Mouse (Mus musculus) forebrain, embryonic 14.5 days (tissue): ENCODE measurements around the gene Sparcl1. TPM values are rescaled to one million over a fixed set of nuclear protein-coding genes. Genes with fewer than 3 reads are reported as not detected.

Experiments used
- ATAC-seq: fragments of 200-750 bp; cut with Nextera tagmentation; 2 replicates; pipeline ENCODE4 v1.8.0; 2017; ENCODE audit warnings: mild to moderate bottlenecking, moderate library complexity
- DNase-seq: peaks from one replicate; pipeline ENCODE4 v3.0.0-alpha.2; 2015; ENCODE audit warnings: low spot score
- H3K27ac ChIP-seq: fragments of 300-500 bp; sonication (generic); 2 replicates; pipeline ENCODE4 v1.5.1; 2014; ENCODE audit warnings: low read depth, mild to moderate bottlenecking, control low read depth, low read length, moderate library complexity
- H3K27me3 ChIP-seq: fragments of 300-500 bp; sonication (generic); replicated peaks from 2 replicates; pipeline ENCODE4 v1.6.1; 2014; ENCODE audit warnings: low read length, control low read depth, mixed read lengths; ENCODE audit not compliant: control insufficient read depth, insufficient read depth
- H3K36me3 ChIP-seq: fragments of 300-500 bp; sonication (generic); 2 replicates; pipeline ENCODE4 v1.6.1; 2014; ENCODE audit warnings: low read length, control low read depth; ENCODE audit not compliant: control insufficient read depth, insufficient read depth
- H3K4me1 ChIP-seq: fragments of 300-500 bp; sonication (generic); 2 replicates; pipeline ENCODE4 v1.6.1; 2014; ENCODE audit warnings: antibody characterized with exemption, low read length, control low read depth; ENCODE audit not compliant: control insufficient read depth, insufficient read depth
- H3K4me2 ChIP-seq: fragments of 300-500 bp; sonication (generic); 2 replicates; pipeline ENCODE4 v1.6.1; 2014; ENCODE audit warnings: mild to moderate bottlenecking, control low read depth, low read length
- H3K4me3 ChIP-seq: fragments of 300-500 bp; sonication (generic); 2 replicates; pipeline ENCODE4 v1.5.1; 2014; ENCODE audit warnings: low read depth, low read length, control low read depth
- H3K9ac ChIP-seq: fragments of 300-500 bp; sonication (generic); 2 replicates; pipeline ENCODE4 v1.6.1; 2014; ENCODE audit warnings: mild to moderate bottlenecking, low read length, control low read depth, moderate library complexity
- H3K9me3 ChIP-seq: fragments of 300-500 bp; sonication (generic); replicated peaks from 2 replicates; pipeline ENCODE4 v1.6.1; 2016; ENCODE audit warnings: low read length, control low read depth, mixed read lengths; ENCODE audit not compliant: control insufficient read depth
- WGBS: fragments of 180-500 bp; shearing (Covaris S2); extraction: QIAGEN DNeasy Blood & Tissue Kit; methylation state at CpG from one replicate; pipeline ENCODE4 v1.1.7; 2014; 5-methylcytosine and 5-hydroxymethylcytosine counted together
- polyA plus RNA-seq: library from polyadenylated mRNA; unstranded; fragments of >200 nt; fragmentation: Nextera tagmentation; extraction: Ambion mirVana; gene quantifications from 2 replicates; pipeline ENCODE4 v1.2.1, GENCODE M21; 2014

The Sparcl1 gene
- polyA plus RNA-seq, 1 experiment from 2014 or later, result 70.4 TPM

DNA sequence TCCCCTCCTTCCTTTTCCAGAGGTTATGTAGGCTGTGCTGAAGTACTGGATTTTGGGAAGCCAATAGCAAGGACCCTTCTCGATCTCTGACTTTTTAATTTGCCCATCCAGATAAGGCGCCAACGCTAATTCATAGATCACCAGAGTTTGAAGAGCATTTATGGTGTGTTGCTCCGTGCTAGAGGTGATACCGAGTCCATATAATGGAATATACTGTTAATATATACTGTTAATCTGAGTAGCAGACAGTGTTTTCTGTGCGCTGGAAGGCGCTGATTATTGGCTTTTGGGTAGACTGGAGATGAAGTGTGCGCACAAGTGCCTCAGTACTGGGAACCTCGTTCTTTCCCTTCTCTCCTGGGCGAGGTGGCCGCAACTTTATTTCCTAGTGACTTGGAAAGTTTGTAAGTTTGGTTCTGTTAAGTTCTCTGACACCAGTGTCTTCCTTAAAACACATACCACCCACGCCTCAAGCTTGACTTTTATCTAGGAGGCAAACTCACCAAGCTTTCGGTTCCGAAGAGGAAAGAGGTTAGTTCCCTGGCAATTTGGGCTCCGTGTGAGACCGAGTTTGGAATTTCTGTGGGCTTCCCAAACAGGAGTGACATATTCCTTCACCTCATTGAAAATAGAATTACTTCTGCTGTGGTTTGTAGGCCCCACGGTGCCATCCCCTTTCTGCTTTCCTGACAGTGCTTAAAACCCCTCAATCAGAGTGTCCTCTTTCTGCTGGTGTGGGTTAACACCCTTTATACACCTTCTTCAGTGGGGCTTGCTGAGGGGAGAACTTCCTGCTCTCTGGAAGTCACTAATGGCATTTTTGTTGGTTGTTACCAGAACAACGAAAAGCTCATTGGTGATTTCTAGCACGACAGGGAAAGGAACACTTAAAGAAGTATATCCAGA lies 66.1 kb downstream of the Sparcl1 start:
- peak overlapping the region; percentile 72 for H3K4me2 ChIP-seq
- WGBS, result 9% methylated on average over 19 of the region's 19 CpGs
- H3K4me1 ChIP-seq, result peaks cover 15% of the 10 kb centered on the region
- no peak for ATAC-seq
- H3K27me3 ChIP-seq, result no peaks in the 10 kb centered on the region
- H3K9me3 ChIP-seq, result no peaks in the 10 kb centered on the region
- peaks cover 15% of the 10 kb centered on the region for H3K36me3 ChIP-seq
- peak overlapping the region; percentile 85 for H3K9ac ChIP-seq
- DNase-seq, result peak; percentile 14
- H3K4me3 ChIP-seq, result peak overlapping the region; percentile 88
- H3K27ac ChIP-seq, result no peak overlapping the region

DNA sequence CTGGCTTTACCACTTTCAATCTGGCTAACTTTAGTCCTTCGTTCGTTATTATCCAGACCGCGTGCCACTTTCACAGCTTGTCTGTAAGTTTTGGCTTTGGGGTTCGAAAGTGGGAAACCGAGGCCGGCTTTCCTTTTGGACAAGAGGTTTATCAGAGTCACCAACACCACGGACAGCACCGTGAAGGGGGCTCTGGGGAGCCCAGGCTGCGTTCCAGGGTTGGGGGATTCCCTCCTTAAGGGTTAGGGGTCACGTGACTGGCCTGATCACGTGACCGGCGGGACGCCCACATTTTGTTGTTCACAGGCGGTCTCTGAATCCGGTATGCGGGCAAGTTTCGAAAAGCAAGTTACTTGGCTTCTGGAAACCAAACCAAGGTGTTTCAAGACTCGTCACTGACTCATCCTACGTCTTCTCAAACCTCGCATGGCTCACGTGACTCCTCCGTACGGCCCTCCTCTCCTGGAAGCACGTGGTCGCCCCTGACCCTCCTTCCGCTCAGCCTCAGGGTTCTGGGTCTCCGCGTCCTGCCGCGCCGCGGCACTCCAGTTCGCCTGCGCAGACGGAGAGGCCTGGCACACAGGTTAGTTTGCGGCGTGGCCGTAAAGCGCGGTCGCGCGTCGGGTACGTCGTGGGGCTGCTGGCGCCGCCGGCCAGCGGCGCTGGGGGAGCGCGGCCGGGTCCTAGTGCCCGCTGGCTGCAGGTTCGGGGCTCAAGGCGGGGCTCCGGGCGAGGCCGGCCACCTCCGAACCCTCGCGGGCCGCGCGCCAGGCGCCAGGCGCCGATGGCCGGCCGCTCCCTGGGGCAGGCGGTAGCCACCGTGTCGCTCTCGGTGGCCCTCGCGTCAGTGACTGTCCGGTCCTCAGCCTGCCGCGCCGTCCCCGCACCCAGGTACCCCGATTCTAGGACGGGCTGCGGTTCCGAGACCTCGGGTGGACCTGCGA lies 67.0 kb downstream of the Sparcl1 start, which contains the start of gene Nudt9:
Gene Nudt9, plus strand, starts transcription at position 51 of the 944 bp plus-strand sequence.
- H3K9ac ChIP-seq, result peak within 1 kb of the TSS; percentile 85
- H3K4me2 ChIP-seq, result peak within 1 kb of the TSS; percentile 72
- H3K4me3 ChIP-seq, result peak within 1 kb of the TSS; percentile 88
- H3K27ac ChIP-seq, result peak within 1 kb of the TSS; percentile 67
- H3K4me1 ChIP-seq, result peaks cover 15% of the 10 kb centered on the region
- ATAC-seq (peak; percentile 99), DNase-seq (peak; percentile 98)
- H3K9me3 ChIP-seq, result no peaks in the 10 kb centered on the region
- 7% methylated on average over 73 of the region's 90 CpGs for whole genome bisulfite sequencing
- peaks cover 7% of the 10 kb centered on the region for H3K36me3 ChIP-seq
- no peaks in the 10 kb centered on the region for H3K27me3 ChIP-seq

DNA sequence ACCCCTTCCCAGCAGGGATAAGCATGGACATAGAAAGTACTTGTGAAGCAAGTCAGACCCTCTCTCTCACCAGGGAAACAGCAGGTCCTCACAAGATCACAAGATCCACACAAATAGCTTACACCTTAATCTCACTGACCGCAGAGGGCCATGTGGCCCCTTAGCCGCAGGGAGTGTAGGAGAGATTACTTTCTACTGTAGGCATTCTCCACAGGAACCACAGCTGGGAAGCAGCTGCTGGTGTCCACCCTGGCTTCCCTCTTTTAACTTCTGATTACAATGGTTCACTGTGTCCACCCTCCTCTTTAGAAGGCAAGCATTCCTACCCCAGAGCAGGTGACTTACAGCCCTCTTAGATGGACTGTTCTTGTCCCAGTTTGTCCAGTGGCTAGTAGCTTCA lies 69.8 kb downstream of the Sparcl1 start:
- peaks cover 15% of the 10 kb centered on the region for H3K4me1 ChIP-seq
- H3K27ac ChIP-seq, result no peak overlapping the region
- DNase-seq, result no peak
- H3K27me3 ChIP-seq, result no peaks in the 10 kb centered on the region
- H3K4me3 ChIP-seq, result no peak overlapping the region
- no peaks in the 10 kb centered on the region for H3K9me3 ChIP-seq
- 68% methylated on average over 2 of the region's 2 CpGs for WGBS
- no peaks in the 10 kb centered on the region for H3K36me3 ChIP-seq
- no peak for ATAC-seq
- H3K9ac ChIP-seq, result no peak overlapping the region
- no peak overlapping the region for H3K4me2 ChIP-seq

DNA sequence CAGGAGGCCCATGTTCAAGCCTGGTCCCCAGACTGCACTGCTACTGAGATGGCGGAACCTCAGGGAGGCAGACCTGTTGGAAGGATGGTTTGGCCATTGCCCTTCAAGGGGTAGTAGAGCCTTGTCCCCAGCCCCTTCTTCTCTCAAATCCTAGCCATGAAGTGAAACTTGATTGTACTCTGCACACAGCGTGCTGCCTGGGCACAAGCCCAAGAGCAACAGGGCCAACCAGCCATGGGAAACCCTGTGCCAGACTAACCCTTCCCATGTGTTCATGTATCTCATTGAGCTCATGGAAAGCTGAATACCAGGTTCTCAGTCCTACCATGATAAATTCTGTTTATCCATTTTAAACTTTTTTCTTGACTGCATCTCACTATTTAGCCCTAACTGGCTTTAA lies 70.6 kb downstream of the Sparcl1 start:
- Histone ChIP-seq H3K4me1 (peaks cover 11% of the 10 kb centered on the region), H3K27me3 (no peaks in the 10 kb centered on the region), H3K4me2 (no peak overlapping the region), H3K9me3 (no peaks in the 10 kb centered on the region), H3K36me3 (no peaks in the 10 kb centered on the region), H3K9ac (no peak overlapping the region), H3K4me3 (no peak overlapping the region), H3K27ac (no peak overlapping the region)
- 95% methylated on average over 2 of the region's 2 CpGs for WGBS
- ATAC-seq, result no peak
- DNase-seq, result no peak

DNA sequence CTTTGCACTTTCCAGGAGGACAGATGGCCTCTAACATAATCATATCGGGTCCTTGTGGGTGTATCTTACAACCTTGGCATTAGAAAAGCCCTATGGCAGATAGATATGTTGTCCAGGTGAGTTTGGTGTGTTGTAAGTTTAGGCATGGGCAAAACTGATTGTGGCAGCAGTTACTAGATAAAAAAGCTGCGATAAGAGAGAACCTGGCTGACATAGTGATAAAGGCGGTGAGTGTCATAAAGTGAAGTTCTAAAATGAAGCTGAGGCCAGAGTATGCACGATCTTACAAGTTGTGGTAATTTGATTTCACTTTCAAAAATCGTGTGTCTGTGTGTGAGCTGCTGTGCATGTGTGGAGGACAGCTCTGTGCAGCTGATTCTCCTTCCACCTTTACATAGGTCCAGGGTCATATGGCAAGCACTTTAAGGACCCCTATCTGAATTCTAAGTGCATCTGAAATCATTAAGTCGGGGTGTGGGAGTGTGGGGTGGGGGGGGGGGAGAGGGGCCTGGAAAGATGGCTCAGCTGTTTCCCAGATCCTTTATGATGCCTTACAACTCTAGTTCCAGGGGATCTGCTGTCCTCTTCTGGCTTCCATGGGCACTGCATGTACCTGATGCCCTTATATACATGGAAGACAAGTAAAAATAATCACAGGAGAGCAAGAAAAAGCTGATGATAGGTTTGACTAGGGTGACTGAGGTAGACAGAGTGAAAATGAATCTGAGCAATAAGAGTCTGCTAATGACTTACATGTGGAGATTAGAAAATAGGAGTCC lies 74.2 kb downstream of the Sparcl1 start:
- H3K9ac ChIP-seq, result no peak overlapping the region
- no peaks in the 10 kb centered on the region for H3K27me3 ChIP-seq
- no peaks in the 10 kb centered on the region for H3K9me3 ChIP-seq
- 73% methylated on average over 6 of the region's 6 CpGs for WGBS
- no peak overlapping the region for H3K27ac ChIP-seq
- ATAC-seq (peak; percentile 44; the same call in 1 of the 2 replicates), DNase-seq (peak; percentile 51)
- H3K36me3 ChIP-seq, result no peaks in the 10 kb centered on the region
- no peaks in the 10 kb centered on the region for H3K4me1 ChIP-seq
- no peak overlapping the region for H3K4me3 ChIP-seq
- H3K4me2 ChIP-seq, result no peak overlapping the region

DNA sequence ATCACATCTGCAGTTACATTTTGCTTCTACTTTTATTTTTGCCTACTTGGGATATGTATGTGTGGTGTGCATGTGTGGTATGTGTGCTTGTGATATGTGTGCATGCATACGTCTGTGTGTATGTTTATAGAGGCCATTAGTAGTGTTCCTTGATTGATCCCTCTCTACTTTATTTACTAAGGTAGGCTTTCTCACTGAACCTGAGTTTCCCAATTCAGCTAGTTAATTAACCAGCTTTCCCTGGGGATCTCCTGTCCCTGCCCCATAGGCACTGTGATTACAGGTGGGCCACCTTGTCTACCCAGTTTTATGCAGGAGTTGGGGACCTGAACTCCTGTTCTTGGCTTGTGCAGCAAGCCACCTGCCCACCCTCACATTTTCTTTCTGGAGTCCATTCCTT lies 76.8 kb downstream of the Sparcl1 start:
- no peak overlapping the region for H3K27ac ChIP-seq
- no peaks in the 10 kb centered on the region for H3K27me3 ChIP-seq
- no peaks in the 10 kb centered on the region for H3K36me3 ChIP-seq
- H3K4me1 ChIP-seq, result no peaks in the 10 kb centered on the region
- no peak overlapping the region for H3K4me3 ChIP-seq
- 86% methylated on average over 1 of the region's 1 CpGs for WGBS
- DNase-seq (no peak), ATAC-seq (no peak)
- no peak overlapping the region for H3K9ac ChIP-seq
- H3K9me3 ChIP-seq, result no peaks in the 10 kb centered on the region
- no peak overlapping the region for H3K4me2 ChIP-seq

DNA sequence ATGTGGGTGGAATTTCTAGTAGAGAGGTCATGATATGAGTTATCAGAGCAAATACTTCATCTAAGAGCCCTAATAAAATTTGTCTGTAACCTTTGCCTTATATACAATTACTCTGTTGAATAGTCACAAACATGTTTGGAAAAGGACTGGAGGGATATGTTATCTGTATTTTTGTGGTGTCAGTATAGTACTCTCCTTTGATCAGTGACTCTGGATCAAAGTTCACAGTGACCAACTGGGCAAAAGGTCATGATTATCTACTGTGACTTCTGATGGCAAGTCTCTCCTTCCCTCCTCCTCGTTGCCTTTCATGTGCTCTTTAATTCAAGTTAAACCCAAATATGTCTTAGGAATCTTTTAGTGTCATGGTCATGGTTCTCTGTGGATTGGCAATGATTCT lies 77.7 kb downstream of the Sparcl1 start:
- no peak overlapping the region for H3K27ac ChIP-seq
- H3K4me1 ChIP-seq, result no peaks in the 10 kb centered on the region
- WGBS, result 69% methylated on average over 1 of the region's 1 CpGs
- no peak for DNase-seq
- ATAC-seq, result no peak
- H3K4me2 ChIP-seq, result no peak overlapping the region
- no peaks in the 10 kb centered on the region for H3K27me3 ChIP-seq
- no peak overlapping the region for H3K9ac ChIP-seq
- no peaks in the 10 kb centered on the region for H3K36me3 ChIP-seq
- no peak overlapping the region for H3K4me3 ChIP-seq
- H3K9me3 ChIP-seq, result no peaks in the 10 kb centered on the region

DNA sequence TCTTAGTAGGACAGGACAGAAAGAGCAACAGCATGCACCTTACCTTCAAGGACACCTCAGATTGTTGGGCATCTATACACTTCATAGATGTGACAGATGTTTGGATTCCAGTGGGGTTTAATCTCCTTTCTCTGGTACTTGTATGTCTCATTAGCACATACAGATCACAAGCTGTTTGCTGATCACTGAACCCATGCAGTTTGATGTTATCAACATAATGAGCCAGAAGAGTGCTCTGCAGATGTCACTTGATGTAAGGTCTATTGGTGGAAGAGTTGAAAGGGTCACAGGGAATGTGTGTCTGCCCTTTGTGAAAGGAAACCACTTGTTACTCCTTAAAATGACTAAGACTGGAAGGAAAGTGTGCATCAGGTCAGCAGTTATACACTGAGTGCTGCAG lies 78.5 kb downstream of the Sparcl1 start:
- Histone ChIP-seq H3K4me2 (no peak overlapping the region), H3K9ac (no peak overlapping the region), H3K4me3 (no peak overlapping the region), H3K9me3 (no peaks in the 10 kb centered on the region), H3K27ac (no peak overlapping the region), H3K36me3 (no peaks in the 10 kb centered on the region), H3K27me3 (no peaks in the 10 kb centered on the region), H3K4me1 (no peaks in the 10 kb centered on the region)
- no peak for ATAC-seq
- no peak for DNase-seq
